Mouse (Mus musculus) heart, embryonic 16.5 days (tissue): ENCODE results near the gene Siah2. TPM values are rescaled to one million over a fixed set of nuclear protein-coding genes. Genes with fewer than 3 reads are reported as not detected.

Source experiments
- ATAC-seq: fragments of 200-750 bp; cut with Nextera tagmentation; replicated peaks from 2 replicates; pipeline ENCODE4 v1.8.0; 2017; ENCODE audit warnings: moderate number of reproducible peaks; ENCODE audit not compliant: insufficient read depth, low FRiP score; ENCODE audit errors: extremely low read depth
- H3K27ac ChIP-seq: fragments of 300-500 bp; sonication (generic); 2 replicates; pipeline ENCODE4 v1.5.1; 2014; ENCODE audit warnings: mild to moderate bottlenecking, low read length, control low read depth, moderate library complexity
- H3K27me3 ChIP-seq: fragments of 300-500 bp; sonication (generic); 2 replicates; pipeline ENCODE4 v1.6.1; 2014; ENCODE audit warnings: low read length, mixed read lengths; ENCODE audit not compliant: control insufficient read depth, insufficient read depth
- H3K36me3 ChIP-seq: fragments of 300-500 bp; sonication (generic); 2 replicates; pipeline ENCODE4 v1.6.1; 2014; ENCODE audit not compliant: control insufficient read depth, insufficient read depth
- H3K4me1 ChIP-seq: fragments of 300-500 bp; sonication (generic); 2 replicates; pipeline ENCODE4 v1.6.1; 2014; ENCODE audit warnings: low read length, mixed read lengths; ENCODE audit not compliant: control insufficient read depth, insufficient read depth
- H3K4me2 ChIP-seq: fragments of 300-500 bp; sonication (generic); 2 replicates; pipeline ENCODE4 v1.6.1; 2014; ENCODE audit warnings: low read depth, mild to moderate bottlenecking, control low read depth, low read length
- H3K4me3 ChIP-seq: fragments of 300-500 bp; sonication (generic); 2 replicates; pipeline ENCODE4 v1.5.1; 2014; ENCODE audit warnings: mild to moderate bottlenecking, control low read depth, low read length
- H3K9ac ChIP-seq: fragments of 300-500 bp; sonication (generic); 2 replicates; pipeline ENCODE4 v1.6.1; 2014; ENCODE audit warnings: low read length, control low read depth
- H3K9me3 ChIP-seq: fragments of 300-500 bp; sonication (generic); replicated peaks from 2 replicates; pipeline ENCODE4 v1.6.1; 2016; ENCODE audit warnings: low read length; ENCODE audit not compliant: control insufficient read depth
- WGBS: fragments of 180-500 bp; shearing (Covaris S2); extraction: QIAGEN DNeasy Blood & Tissue Kit; methylation state at CpG from one replicate; pipeline ENCODE4 v1.1.7; 2014; 5-methylcytosine and 5-hydroxymethylcytosine counted together
- polyA plus RNA-seq: library from polyadenylated mRNA; unstranded; fragments of >200 nt; fragmentation: Nextera tagmentation; extraction: Ambion mirVana; gene quantifications from 2 replicates; pipeline ENCODE4 v1.2.1, GENCODE M21; 2015

Siah2 gene
- polyA plus RNA-seq, 1 experiment from 2014 or later: 4.8 TPM

DNA sequence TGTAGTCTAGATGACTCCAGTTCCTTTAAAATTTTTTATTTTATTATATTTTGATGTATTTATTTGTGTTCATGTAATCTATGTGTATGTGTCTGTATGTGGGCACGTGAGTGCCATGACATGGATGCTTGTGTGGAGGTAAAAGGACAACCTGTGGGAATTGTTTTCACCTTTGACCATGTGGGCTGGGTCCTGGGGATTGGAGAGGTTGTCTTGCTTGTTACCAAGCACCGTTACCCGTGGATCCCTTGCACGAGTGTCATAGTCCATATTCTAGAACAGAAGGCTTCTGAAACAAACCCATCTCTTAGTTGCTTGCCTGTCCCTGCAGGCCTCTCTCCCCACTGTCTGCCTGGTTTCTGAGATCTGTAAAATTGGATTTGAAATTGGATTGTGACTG, 31.6 kb downstream of the Siah2 start:
- 84% methylated on average over 4 of the region's 4 CpGs for WGBS
- Histone ChIP-seq H3K4me3 (no peak overlapping the region), H3K36me3 (no peaks in the 10 kb centered on the region), H3K4me1 (no peaks in the 10 kb centered on the region), H3K27ac (no peak overlapping the region), H3K9ac (no peak overlapping the region), H3K9me3 (peaks cover under 1% of the 10 kb centered on the region; the same call in 1 of the 2 replicates), H3K4me2 (no peak overlapping the region), H3K27me3 (no peaks in the 10 kb centered on the region)
- ATAC-seq: no peak

DNA sequence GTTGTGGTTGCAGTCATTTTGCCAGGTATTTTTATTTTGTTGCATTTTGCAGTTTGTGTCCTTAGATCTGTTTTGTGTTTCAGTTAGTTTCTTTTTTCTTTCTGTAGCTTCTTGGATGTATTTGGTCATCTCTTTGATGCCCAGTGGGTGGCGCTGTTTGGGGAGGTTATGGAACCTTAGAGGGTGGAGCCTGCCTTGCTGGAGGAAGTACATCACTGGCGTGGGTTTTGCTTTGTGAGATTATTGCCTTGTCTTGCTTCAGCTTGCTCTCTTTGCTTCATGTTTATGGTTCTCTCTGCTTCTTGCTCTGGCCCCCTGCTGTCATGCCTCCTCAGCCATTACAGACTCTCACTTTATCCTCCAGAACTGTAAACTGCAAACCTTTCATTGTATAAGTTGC, 34.8 kb downstream of the Siah2 start:
- 13% methylated on average over 2 of the region's 2 CpGs for WGBS
- H3K9ac ChIP-seq: no peak overlapping the region
- H3K27me3 ChIP-seq: no peaks in the 10 kb centered on the region
- no peak overlapping the region for H3K4me2 ChIP-seq
- H3K27ac ChIP-seq: no peak overlapping the region
- ATAC-seq: no peak
- no peaks in the 10 kb centered on the region for H3K9me3 ChIP-seq
- no peaks in the 10 kb centered on the region for H3K4me1 ChIP-seq
- no peaks in the 10 kb centered on the region for H3K36me3 ChIP-seq
- H3K4me3 ChIP-seq: no peak overlapping the region

GRCm38 (mm10) chr3:58655362-58656130, 36.7 kb downstream of the Siah2 start:
- Histone ChIP-seq H3K36me3 (no peaks in the 10 kb centered on the region), H3K9me3 (no peaks in the 10 kb centered on the region), H3K4me3 (0 out of 2 replicates have a peak overlapping the region, but pooled peaks have one; percentile 15), H3K9ac (no peak overlapping the region), H3K4me2 (peak overlapping the region; percentile 37), H3K27me3 (no peaks in the 10 kb centered on the region), H3K27ac (no peak overlapping the region), H3K4me1 (no peaks in the 10 kb centered on the region)
- ATAC-seq: peak; percentile 49; the same call in 1 of the 2 replicates
- 53% methylated on average over 17 of the region's 17 CpGs for WGBS

- WGBS: 66% methylated on average over 5 of the region's 5 CpGs
Measured at GRCm38 (mm10) chr3:58653907-58654306, 38.3 kb downstream of the Siah2 start.

DNA sequence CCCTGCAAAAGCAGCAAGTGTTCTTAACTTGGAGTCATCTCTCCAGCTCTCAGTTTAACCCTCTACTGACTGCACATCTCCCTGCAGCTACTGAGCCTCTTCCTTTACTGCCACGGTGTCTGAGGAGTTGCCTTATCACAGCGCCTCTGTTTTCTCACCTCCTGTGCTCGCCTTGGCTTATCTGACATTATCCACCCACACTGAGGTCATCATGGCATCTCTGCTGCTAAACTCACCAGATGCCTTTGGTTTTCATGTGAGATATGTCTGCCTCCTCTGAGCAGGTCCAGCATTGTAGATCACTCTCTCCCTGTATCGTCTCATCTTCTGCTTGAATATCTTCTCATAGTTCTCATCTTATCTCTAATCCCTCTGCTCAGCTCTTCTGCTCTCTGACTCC, 41.9 kb downstream of the Siah2 start:
- H3K9me3 ChIP-seq: no peaks in the 10 kb centered on the region
- H3K36me3 ChIP-seq: no peaks in the 10 kb centered on the region
- H3K27ac ChIP-seq: no peak overlapping the region
- no peak overlapping the region for H3K4me3 ChIP-seq
- 40% methylated on average over 4 of the region's 4 CpGs for WGBS
- H3K4me2 ChIP-seq: no peak overlapping the region
- H3K4me1 ChIP-seq: no peaks in the 10 kb centered on the region
- H3K9ac ChIP-seq: no peak overlapping the region
- no peaks in the 10 kb centered on the region for H3K27me3 ChIP-seq
- ATAC-seq: no peak

More at GRCm38 (mm10) chr3:58653907-58654306, 38.3 kb downstream of the Siah2 start:
- no peak overlapping the region for H3K4me2 ChIP-seq
- no peaks in the 10 kb centered on the region for H3K4me1 ChIP-seq
- H3K36me3 ChIP-seq: no peaks in the 10 kb centered on the region
- no peaks in the 10 kb centered on the region for H3K9me3 ChIP-seq
- no peak overlapping the region for H3K4me3 ChIP-seq
- no peak overlapping the region for H3K27ac ChIP-seq
- no peaks in the 10 kb centered on the region for H3K27me3 ChIP-seq
- no peak overlapping the region for H3K9ac ChIP-seq
- ATAC-seq: no peak

GRCm38 (mm10) chr3:58647179-58647578, 45.0 kb downstream of the Siah2 start:
- Histone ChIP-seq H3K27ac (no peak overlapping the region), H3K4me3 (no peak overlapping the region), H3K9ac (no peak overlapping the region), H3K9me3 (no peaks in the 10 kb centered on the region), H3K4me1 (no peaks in the 10 kb centered on the region), H3K27me3 (no peaks in the 10 kb centered on the region), H3K36me3 (no peaks in the 10 kb centered on the region), H3K4me2 (no peak overlapping the region)
- WGBS: 78% methylated on average over 2 of the region's 2 CpGs
- ATAC-seq: no peak

DNA sequence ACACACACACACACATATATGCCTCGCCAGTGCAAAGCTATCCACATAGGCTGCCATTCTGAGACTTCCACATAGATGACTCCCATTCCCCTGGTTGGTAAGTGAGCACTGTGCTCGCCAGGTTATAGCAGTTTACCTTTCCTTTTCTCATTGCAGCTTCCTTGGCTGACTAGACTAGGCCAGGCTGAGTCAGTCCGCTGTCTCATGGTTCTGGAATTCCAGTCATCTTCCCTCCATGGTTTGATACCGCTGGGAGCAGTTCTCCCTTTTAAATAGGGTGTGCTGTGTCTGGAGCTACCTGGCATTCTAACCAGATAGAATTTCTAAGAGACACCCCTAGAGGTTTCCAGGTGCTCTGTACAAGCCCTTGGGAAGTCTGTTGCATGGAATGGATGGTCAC, 46.0 kb downstream of the Siah2 start:
- Histone ChIP-seq H3K9me3 (no peaks in the 10 kb centered on the region), H3K27me3 (no peaks in the 10 kb centered on the region), H3K4me3 (no peak overlapping the region), H3K9ac (no peak overlapping the region), H3K36me3 (no peaks in the 10 kb centered on the region), H3K27ac (no peak overlapping the region), H3K4me2 (no peak overlapping the region), H3K4me1 (no peaks in the 10 kb centered on the region)
- WGBS: 72% methylated on average over 4 of the region's 4 CpGs
- ATAC-seq: no peak

- Histone ChIP-seq H3K4me3 (peak within 1 kb of the TSS; percentile 62), H3K27ac (no peak within 1 kb of the TSS), H3K9me3 (no peaks in the 10 kb centered on the region), H3K4me1 (peaks cover 3% of the 10 kb centered on the region; the same call in 1 of the 2 replicates), H3K9ac (peak within 1 kb of the TSS; percentile 69), H3K36me3 (no peaks in the 10 kb centered on the region), H3K27me3 (no peaks in the 10 kb centered on the region; the same call in 1 of the 2 replicates), H3K4me2 (peak within 1 kb of the TSS; percentile 99)
- ATAC-seq: peak; percentile 63; the same call in 1 of the 2 replicates
- under 1% methylated on average over 34 of the region's 34 CpGs for WGBS
Measured at GRCm38 (mm10) chr3:58636406-58637295, 55.5 kb downstream of the Siah2 start, which contains the start of gene Erich6. Gene Erich6 (minus strand): TSS chr3:58637207.

GRCm38 (mm10) chr3:58631693-58632092, 60.5 kb downstream of the Siah2 start:
- 69% methylated on average over 2 of the region's 2 CpGs for WGBS
- no peak for ATAC-seq
- Histone ChIP-seq H3K36me3 (no peaks in the 10 kb centered on the region), H3K4me3 (no peak overlapping the region), H3K9ac (no peak overlapping the region), H3K27me3 (no peaks in the 10 kb centered on the region), H3K4me2 (no peak overlapping the region), H3K9me3 (no peaks in the 10 kb centered on the region), H3K4me1 (no peaks in the 10 kb centered on the region), H3K27ac (no peak overlapping the region)
